Mouse (Mus musculus) MEL (cell line): ENCODE measurements around the gene Cysrt1. TPM values are rescaled to one million over a fixed set of nuclear protein-coding genes. Genes with fewer than 3 reads are reported as not detected.

Experiments
- DNase-seq: peaks from one replicate; pipeline ENCODE4 v3.0.0; 2011; ENCODE audit warnings: low read depth, low spot score
- H3K27ac ChIP-seq: 2 replicates; pipeline ENCODE4 v1.5.1; 2012; ENCODE audit warnings: low read depth, mild to moderate bottlenecking, control low read depth, low read length, moderate library complexity; ENCODE audit not compliant: control insufficient read depth
- H3K27me3 ChIP-seq, 2 experiments: fragments of 150-350 bp in 1 of 2; sonication (generic) in 1 of 2; 2 replicates each; pipeline ENCODE4 v1.6.1; 2012; ENCODE audit warnings: low read length in 2 of 2, mild to moderate bottlenecking in 2 of 2, improper control_type of control experiment in 1 of 2, moderate library complexity in 1 of 2; ENCODE audit not compliant: insufficient read depth in 2 of 2, control insufficient read depth in 1 of 2
- H3K36me3 ChIP-seq, 2 experiments: 2 replicates each; pipeline ENCODE4 v1.6.1; 2012 to 2014; ENCODE audit warnings: low read length in 2 of 2, improper control_type of control experiment in 1 of 2, inconsistent platforms in 1 of 2, mild to moderate bottlenecking in 1 of 2; ENCODE audit not compliant: insufficient read depth in 2 of 2, control insufficient read depth in 1 of 2
- H3K4me1 ChIP-seq, 2 experiments: fragments of 150-350 bp in 1 of 2; sonication (generic) in 1 of 2; 2 replicates each; pipeline ENCODE4 v1.6.1; 2012; ENCODE audit warnings: low read length in 2 of 2, improper control_type of control experiment in 1 of 2, mild to moderate bottlenecking in 1 of 2; ENCODE audit not compliant: insufficient read depth in 2 of 2, control insufficient read depth in 1 of 2
- H3K4me3 ChIP-seq, 2 experiments: fragments of 150-350 bp in 1 of 2; sonication (generic) in 1 of 2; 2 replicates each; pipeline ENCODE4 v1.5.1; 2012; ENCODE audit warnings: low read depth in 2 of 2, low read length in 2 of 2, mild to moderate bottlenecking in 2 of 2, moderate library complexity in 2 of 2, control low read depth in 1 of 2, improper control_type of control experiment in 1 of 2; ENCODE audit not compliant: control insufficient read depth in 1 of 2, insufficient read depth in 1 of 2
- H3K79me2 ChIP-seq: 2 replicates; pipeline ENCODE4 v1.6.1; 2012; ENCODE audit warnings: mild to moderate bottlenecking, low read length, moderate library complexity; ENCODE audit not compliant: control insufficient read depth, poor library complexity, insufficient read depth
- H3K9ac ChIP-seq: 2 replicates; pipeline ENCODE4 v1.6.1; 2012; ENCODE audit warnings: low read depth, mild to moderate bottlenecking, control low read depth, low read length, moderate library complexity; ENCODE audit not compliant: control insufficient read depth, poor library complexity, severe bottlenecking
- H3K9me3 ChIP-seq: fragments of 150-350 bp; sonication (generic); replicated peaks from 2 replicates; pipeline ENCODE4 v1.6.1; 2012; ENCODE audit warnings: mild to moderate bottlenecking, low read length, improper control_type of control experiment, moderate library complexity; ENCODE audit not compliant: insufficient read depth
- CHD1 ChIP-seq: IDR thresholded peaks from 2 replicates; pipeline ENCODE4 v1.6.1; 2012; ENCODE audit warnings: low read depth, mild to moderate bottlenecking, inconsistent platforms, low read length, improper control_type of control experiment
- CHD2 ChIP-seq: IDR thresholded peaks from 2 replicates; pipeline ENCODE4 v1.6.1; 2011; ENCODE audit warnings: low read length, improper control_type of control experiment
- CTCF ChIP-seq, 3 experiments: IDR thresholded peaks in 2 of 3; conservative IDR thresholded peaks in 1 of 3; 2 replicates each; pipeline ENCODE4 v1.5.1; 2011 to 2012; ENCODE audit warnings: low read length in 3 of 3, low read depth in 2 of 3, mild to moderate bottlenecking in 2 of 3, improper control_type of control experiment in 1 of 3, inconsistent platforms in 1 of 3, mixed read lengths in 1 of 3, moderate library complexity in 1 of 3; ENCODE audit not compliant: control insufficient read depth in 1 of 3, insufficient read depth in 1 of 3, poor library complexity in 1 of 3, severe bottlenecking in 1 of 3
- E2F4 ChIP-seq: IDR thresholded peaks from 2 replicates; pipeline ENCODE4 v1.6.1; 2011; ENCODE audit warnings: low read depth, low read length, improper control_type of control experiment, borderline replicate concordance
- ELF1 ChIP-seq: IDR thresholded peaks from 2 replicates; pipeline ENCODE4 v1.6.1; 2014; ENCODE audit warnings: low read depth, mild to moderate bottlenecking, inconsistent platforms, low read length, improper control_type of control experiment, moderate library complexity
- EP300 ChIP-seq, 2 experiments: IDR thresholded peaks; 2 replicates each; pipeline ENCODE4 v1.6.1; 2011; ENCODE audit warnings: improper control_type of control experiment in 2 of 2, low read length in 2 of 2, low read depth in 1 of 2, mild to moderate bottlenecking in 1 of 2
- ETS1 ChIP-seq: IDR thresholded peaks from 2 replicates; pipeline ENCODE4 v1.6.1; 2012; ENCODE audit warnings: low read depth, mild to moderate bottlenecking, inconsistent platforms, low read length, improper control_type of control experiment, moderate library complexity
- GABPA ChIP-seq: IDR thresholded peaks from 2 replicates; pipeline ENCODE4 v1.6.1; 2012; ENCODE audit warnings: low read depth, mild to moderate bottlenecking, inconsistent platforms, low read length, improper control_type of control experiment, moderate library complexity
- HCFC1 ChIP-seq: IDR thresholded peaks from 2 replicates; pipeline ENCODE4 v1.6.1; 2012; ENCODE audit warnings: low read depth, mild to moderate bottlenecking, inconsistent platforms, low read length, improper control_type of control experiment, moderate library complexity
- JUND ChIP-seq: IDR thresholded peaks from 2 replicates; pipeline ENCODE4 v1.6.1; 2011; ENCODE audit warnings: low read depth, mild to moderate bottlenecking, improper control_type of control experiment, low read length
- KAT2A ChIP-seq: conservative IDR thresholded peaks from 2 replicates; pipeline ENCODE4 v1.6.1; 2012; ENCODE audit warnings: low read depth, low read length, improper control_type of control experiment, inconsistent platforms
- MAFK ChIP-seq: IDR thresholded peaks from 2 replicates; pipeline ENCODE4 v1.6.1; 2011; ENCODE audit warnings: low read depth, mild to moderate bottlenecking, low read length, improper control_type of control experiment, borderline replicate concordance
- MAX ChIP-seq: IDR thresholded peaks from 2 replicates; pipeline ENCODE4 v1.6.1; 2011; ENCODE audit warnings: low read length, improper control_type of control experiment
- MAZ ChIP-seq: IDR thresholded peaks from 2 replicates; pipeline ENCODE4 v1.6.1; 2012; ENCODE audit warnings: low read depth, mild to moderate bottlenecking, inconsistent platforms, low read length, improper control_type of control experiment
- MEF2A ChIP-seq: IDR thresholded peaks from 2 replicates; pipeline ENCODE4 v1.6.1; 2014; ENCODE audit warnings: low read depth, mild to moderate bottlenecking, inconsistent platforms, low read length, improper control_type of control experiment; ENCODE audit not compliant: poor library complexity, insufficient replicate concordance, severe bottlenecking; ENCODE audit errors: extremely low read depth
- MXI1 ChIP-seq: IDR thresholded peaks from 2 replicates; pipeline ENCODE4 v1.6.1; 2011; ENCODE audit warnings: mild to moderate bottlenecking, low read depth, low read length, improper control_type of control experiment
- MYB ChIP-seq: IDR thresholded peaks from 2 replicates; pipeline ENCODE4 v1.6.1; 2011; ENCODE audit warnings: mild to moderate bottlenecking, low read depth, low read length, improper control_type of control experiment
- MYC ChIP-seq: IDR thresholded peaks from 2 replicates; pipeline ENCODE4 v1.6.1; 2011; ENCODE audit warnings: low read depth, mild to moderate bottlenecking, low read length, improper control_type of control experiment, moderate library complexity
- NELFE ChIP-seq: IDR thresholded peaks from 2 replicates; pipeline ENCODE4 v1.6.1; 2011; ENCODE audit warnings: low read depth, low read length, improper control_type of control experiment
- NRF1 ChIP-seq: IDR thresholded peaks from 2 replicates; pipeline ENCODE4 v1.6.1; 2014; ENCODE audit warnings: low read depth, mild to moderate bottlenecking, inconsistent platforms, low read length, improper control_type of control experiment, moderate library complexity; ENCODE audit not compliant: poor library complexity, insufficient read depth, severe bottlenecking
- POLR2A ChIP-seq, 2 experiments: IDR thresholded peaks; 2 replicates each; pipeline ENCODE4 v1.6.1; 2011 to 2012; ENCODE audit warnings: low read length in 2 of 2, mild to moderate bottlenecking in 2 of 2, control low read depth in 1 of 2, improper control_type of control experiment in 1 of 2, low read depth in 1 of 2, moderate library complexity in 1 of 2; ENCODE audit not compliant: control insufficient read depth in 1 of 2, insufficient read depth in 1 of 2, poor library complexity in 1 of 2
- POLR2AphosphoS2 ChIP-seq: IDR thresholded peaks from 2 replicates; pipeline ENCODE4 v1.6.1; 2011; ENCODE audit warnings: low read length, improper control_type of control experiment
- POLR2AphosphoS5 ChIP-seq: IDR thresholded peaks from 2 replicates; pipeline ENCODE4 v1.6.1; 2012; ENCODE audit warnings: low read depth, borderline replicate concordance, mild to moderate bottlenecking, inconsistent platforms, low read length, moderate library complexity, mixed read lengths
- RAD21 ChIP-seq: IDR thresholded peaks from 2 replicates; pipeline ENCODE4 v1.6.1; 2011; ENCODE audit warnings: mild to moderate bottlenecking, low read depth, low read length, improper control_type of control experiment
- RCOR1 ChIP-seq: IDR thresholded peaks from 2 replicates; pipeline ENCODE4 v1.6.1; 2012; ENCODE audit warnings: low read depth, mild to moderate bottlenecking, inconsistent platforms, low read length, improper control_type of control experiment
- TAL1 ChIP-seq: IDR thresholded peaks from 2 replicates; pipeline ENCODE4 v1.6.1; 2012; ENCODE audit warnings: mild to moderate bottlenecking, inconsistent platforms, low read length, moderate library complexity, mixed read lengths
- TBP ChIP-seq: IDR thresholded peaks from 2 replicates; pipeline ENCODE4 v1.8.0; 2011; ENCODE audit warnings: low read depth, low read length, improper control_type of control experiment
- TCF12 ChIP-seq: IDR thresholded peaks from 2 replicates; pipeline ENCODE4 v1.6.1; 2014; ENCODE audit warnings: low read depth, mild to moderate bottlenecking, inconsistent platforms, low read length, improper control_type of control experiment, moderate library complexity
- UBTF ChIP-seq: IDR thresholded peaks from 2 replicates; pipeline ENCODE4 v1.6.1; 2012; ENCODE audit warnings: low read depth, mild to moderate bottlenecking, inconsistent platforms, low read length, improper control_type of control experiment, moderate library complexity, borderline replicate concordance; ENCODE audit not compliant: insufficient read depth
- USF2 ChIP-seq, 2 experiments: IDR thresholded peaks; 2 replicates each; pipeline ENCODE4 v1.6.1; 2011 to 2012; ENCODE audit warnings: improper control_type of control experiment in 2 of 2, low read length in 2 of 2, borderline replicate concordance in 1 of 2, inconsistent platforms in 1 of 2, low read depth in 1 of 2, mild to moderate bottlenecking in 1 of 2; ENCODE audit not compliant: insufficient read depth in 1 of 2
- ZC3H11A ChIP-seq: IDR thresholded peaks from 2 replicates; pipeline ENCODE4 v1.6.1; 2012; ENCODE audit warnings: low read depth, mild to moderate bottlenecking, inconsistent platforms, low read length, improper control_type of control experiment
- ZKSCAN1 ChIP-seq: IDR thresholded peaks from 2 replicates; pipeline ENCODE4 v1.6.1; 2012; ENCODE audit warnings: low read depth, mild to moderate bottlenecking, inconsistent platforms, low read length, improper control_type of control experiment, moderate library complexity
- ZMIZ1 ChIP-seq: IDR thresholded peaks from 2 replicates; pipeline ENCODE4 v1.6.1; 2012; ENCODE audit warnings: low read depth, mild to moderate bottlenecking, inconsistent platforms, low read length, improper control_type of control experiment, moderate library complexity
- ZNF384 ChIP-seq: IDR thresholded peaks from 2 replicates; pipeline ENCODE4 v1.6.1; 2012; ENCODE audit warnings: low read depth, mild to moderate bottlenecking, inconsistent platforms, low read length, improper control_type of control experiment
- polyA plus RNA-seq, 2 experiments: library from polyadenylated mRNA; stranded (reverse) in 1 of 2; unstranded in 1 of 2; fragments of >175 nt in 1 of 2; fragments of >200 nt in 1 of 2; gene quantifications; 2 replicates each; pipeline versions ENCODE4 v1.2.1 to v1.2.4; 2012; ENCODE audit warnings: low replicate concordance in 2 of 2, low read depth in 1 of 2; ENCODE audit not compliant: insufficient read length in 2 of 2, insufficient read depth in 1 of 2, missing spikeins in 1 of 2
- total RNA-seq: library from RNA; depleted of rRNA; stranded (reverse); fragments of 300-350 nt; gene quantifications from 2 replicates; pipeline ENCODE4 v1.2.3, GENCODE M21; 2012

The Cysrt1 gene
- total and polyA plus RNA-seq, 3 experiments = 0.15 to 0.19 TPM; not detected in 1

DNA sequence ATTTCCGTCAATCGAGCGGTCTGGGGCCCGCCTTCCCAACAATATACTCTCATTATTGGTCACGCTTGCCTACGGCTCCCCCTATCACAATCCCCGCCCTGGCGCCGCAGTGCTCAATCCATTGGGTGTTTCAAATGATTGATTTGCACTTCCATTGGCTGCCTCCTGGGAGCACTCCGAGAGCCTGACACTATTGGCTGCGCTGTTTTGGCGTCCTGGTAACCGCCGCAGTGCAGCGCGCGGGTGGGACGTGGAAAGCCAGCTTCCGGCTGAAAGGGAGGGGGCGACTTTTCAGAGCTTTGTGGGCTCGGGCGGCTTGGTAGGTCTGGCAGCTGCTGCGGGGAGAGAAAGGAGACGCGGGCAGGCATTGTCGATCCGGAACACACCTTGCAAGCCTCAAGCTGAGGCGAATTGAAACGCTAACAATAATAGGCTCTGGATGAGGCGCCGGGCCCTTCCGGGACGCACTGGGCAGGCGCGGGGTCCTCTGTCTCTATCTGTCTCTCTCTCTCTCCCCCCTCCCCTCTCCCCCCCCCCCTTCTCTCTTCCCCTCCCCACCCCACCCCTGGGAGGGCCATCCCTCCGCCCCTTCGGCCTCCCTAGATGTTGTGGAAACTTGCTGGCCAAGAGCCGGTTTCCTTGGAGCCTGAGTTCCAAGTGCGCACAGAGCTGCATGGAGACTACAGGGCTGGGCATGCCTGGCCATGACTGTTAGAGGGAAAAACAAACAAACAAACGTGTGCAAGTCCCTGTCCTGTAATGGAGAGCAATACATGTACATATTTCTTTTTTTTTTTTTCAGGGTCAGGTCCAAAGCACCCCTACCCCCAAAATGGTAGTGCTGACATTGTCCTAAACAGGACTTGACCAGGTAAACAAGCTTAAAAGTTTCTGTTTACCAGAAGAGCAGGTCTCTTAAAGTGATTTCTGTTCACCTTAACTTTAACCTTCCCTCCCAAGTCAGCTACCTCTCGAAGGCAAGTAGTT lies 17.2 kb downstream of the Cysrt1 start:
- Histone ChIP-seq H3K79me2 (peaks cover 17% of the 10 kb centered on the region), H3K9ac (peak overlapping the region; percentile 99), H3K36me3 (peaks cover 6 to 8% of the 10 kb centered on the region in 2 experiments), H3K9me3 (no peaks in the 10 kb centered on the region), H3K27me3 (no peaks in the 10 kb centered on the region), H3K4me3 (peak overlapping the region; percentile 65 to 93), H3K27ac (peak overlapping the region; percentile 100), H3K4me1 (peaks cover 6 to 18% of the 10 kb centered on the region in 2 experiments; a peak in 3 of 4 replicates)
- peak; percentile 99 for DNase-seq
- TF ChIP-seq CHD1 (peak; percentile 77; the same call in 1 of the 2 replicates), HCFC1 (peak; percentile 74), CTCF (IDR thresholded peaks at IDR 0.05 in 2 of 3, conservative IDR thresholded peaks at IDR 0.05 in 1 of 3; ENCODE audit: control insufficient read depth in 1 of 3, insufficient read depth in 1 of 3, low read depth in 2 of 3, low read length in 3 of 3, poor library complexity in 1 of 3, severe bottlenecking in 1 of 3) (no peak), E2F4 (no peak), TBP (no peak), ZNF384 (peak; percentile 57), TAL1 (no peak), MXI1 (peak; percentile 74), RAD21 (no peak), MYC (no peak; the same call in 1 of the 2 replicates), KAT2A (no peak; the same call in 1 of the 2 replicates), NELFE (no peak), CHD2 (peak; percentile 80), UBTF (no peak), POLR2AphosphoS2 (no peak; the same call in 1 of the 2 replicates), MYB (no peak), NRF1 (peak; percentile 72), POLR2A (IDR thresholded peaks at IDR 0.05; ENCODE audit: control insufficient read depth in 1 of 2, insufficient read depth in 1 of 2, low read depth in 1 of 2, low read length in 2 of 2, poor library complexity in 1 of 2) (no peak; a peak in 1 of 4 replicates), MAZ (peak; percentile 84; the same call in 1 of the 2 replicates), ETS1 (peak; percentile 8; the same call in 1 of the 2 replicates), EP300 (IDR thresholded peaks at IDR 0.05; ENCODE audit: low read depth in 1 of 2, low read length in 2 of 2) (no peak), MEF2A (no peak), ZC3H11A (no peak), ZKSCAN1 (no peak), TCF12 (peak; percentile 12; the same call in 1 of the 2 replicates), GABPA (no peak), MAFK (no peak), ZMIZ1 (peak; percentile 53; the same call in 1 of the 2 replicates), JUND (no peak), POLR2AphosphoS5 (no peak), RCOR1 (no peak), USF2 (IDR thresholded peaks at IDR 0.05; ENCODE audit: borderline replicate concordance in 1 of 2, insufficient read depth in 1 of 2, low read depth in 1 of 2, low read length in 2 of 2) (no peak), MAX (peak; percentile 30; the same call in 1 of the 2 replicates), ELF1 (peak; percentile 73)
